Mouse (Mus musculus): Measurements from ENCODE around the gene Tgfbr3l. TPM values are rescaled to one million over a fixed set of nuclear protein-coding genes. Genes with fewer than 3 reads are reported as not detected.

Gene Tgfbr3l
- polyA plus RNA-seq, 1 experiment = 13.9 TPM

GRCm38 (mm10) chr8:4237814-4238433 lies 10.1 kb upstream of the Tgfbr3l start:
- H3K4me3 ChIP-seq (ENCODE audit: extremely low read depth, insufficient read depth, insufficient read length) = peak overlapping the region; percentile 77
- TF ChIP-seq POLR2A (IDR thresholded peaks at IDR 0.05; ENCODE audit: low read depth, low read length) (no peak), CTCF (IDR thresholded peaks at IDR 0.05; ENCODE audit: extremely low read depth, insufficient read depth, insufficient read length, insufficient replicate concordance) (no peak)

GRCm38 (mm10) chr8:4238434-4239192 lies 9.4 kb upstream of the Tgfbr3l start, which contains the start of the genes Map2k7 and Gm49320:
TSS of gene Map2k7 (plus strand) at chr8:4238740.
TSS of gene Gm49320 (plus strand) at chr8:4238865.
- peak within 1 kb of the TSS; percentile 94 for H3K27ac ChIP-seq (ENCODE audit: insufficient read depth, low read length)
- peak; percentile 98 to 99 for DNase-seq (ENCODE audit: low read depth in 1 of 2, low spot score in 2 of 2)
- TF ChIP-seq CTCF (IDR thresholded peaks at IDR 0.05; ENCODE audit: extremely low read depth, insufficient read depth, insufficient read length, insufficient replicate concordance) (peak; percentile 38; the same call in 1 of the 2 replicates), POLR2A (IDR thresholded peaks at IDR 0.05; ENCODE audit: low read depth, low read length) (peak; percentile 50)
- H3K4me1 ChIP-seq (ENCODE audit: control insufficient read depth, insufficient read depth, insufficient read length) = peaks cover 6% of the 10 kb centered on the region; the same call in 1 of the 2 replicates
- peaks cover 7% of the 10 kb centered on the region for H3K36me3 ChIP-seq (ENCODE audit: control insufficient read depth, insufficient read depth, low read length)
- H3K27me3 ChIP-seq (ENCODE audit: control insufficient read depth, insufficient read depth, low read length) = no peaks in the 10 kb centered on the region
- under 1% methylated on average over 70 of the region's 71 CpGs for WGBS
- H3K4me3 ChIP-seq (ENCODE audit: extremely low read depth, insufficient read depth, insufficient read length) = peak within 1 kb of the TSS; percentile 92

More at GRCm38 (mm10) chr8:4237814-4238433, 10.1 kb upstream of the Tgfbr3l start:
- Histone ChIP-seq H3K36me3 (ENCODE audit: control insufficient read depth, insufficient read depth, low read length) (0 out of 2 replicates have a peak, but pooled peaks cover 2% of the 10 kb centered on the region), H3K4me1 (ENCODE audit: control insufficient read depth, insufficient read depth, insufficient read length) (peaks cover 6% of the 10 kb centered on the region; the same call in 1 of the 2 replicates), H3K27ac (ENCODE audit: insufficient read depth, low read length) (peak overlapping the region; percentile 85), H3K27me3 (ENCODE audit: control insufficient read depth, insufficient read depth, low read length) (no peaks in the 10 kb centered on the region)
- DNase-seq (ENCODE audit: low read depth in 1 of 2, low spot score in 2 of 2) = no peak
- WGBS = 21% methylated on average over 15 of the region's 15 CpGs

- peak overlapping the region; percentile 92 for H3K4me3 ChIP-seq (ENCODE audit: extremely low read depth, insufficient read depth, insufficient read length)
- H3K27me3 ChIP-seq (ENCODE audit: control insufficient read depth, insufficient read depth, low read length) = no peaks in the 10 kb centered on the region
- 6% methylated on average over 19 of the region's 19 CpGs for WGBS
- DNase-seq (ENCODE audit: low read depth in 1 of 2, low spot score in 2 of 2) = no peak
- H3K27ac ChIP-seq (ENCODE audit: insufficient read depth, low read length) = peak overlapping the region; percentile 94
- peaks cover 14% of the 10 kb centered on the region for H3K36me3 ChIP-seq (ENCODE audit: control insufficient read depth, insufficient read depth, low read length)
- TF ChIP-seq POLR2A (IDR thresholded peaks at IDR 0.05; ENCODE audit: low read depth, low read length) = no peak
- no peak for TF ChIP-seq CTCF (IDR thresholded peaks at IDR 0.05; ENCODE audit: extremely low read depth, insufficient read depth, insufficient read length, insufficient replicate concordance)
- peaks cover 6% of the 10 kb centered on the region; the same call in 1 of the 2 replicates for H3K4me1 ChIP-seq (ENCODE audit: control insufficient read depth, insufficient read depth, insufficient read length)
Measured at GRCm38 (mm10) chr8:4239193-4239890, 8.7 kb upstream of the Tgfbr3l start.

GRCm38 (mm10) chr8:4245061-4245460 lies 3.0 kb upstream of the Tgfbr3l start:
- WGBS = 95% methylated on average over 5 of the region's 5 CpGs
- TF ChIP-seq CTCF (IDR thresholded peaks at IDR 0.05; ENCODE audit: extremely low read depth, insufficient read depth, insufficient read length, insufficient replicate concordance) (no peak), POLR2A (IDR thresholded peaks at IDR 0.05; ENCODE audit: low read depth, low read length) (no peak)
- Histone ChIP-seq H3K4me1 (ENCODE audit: control insufficient read depth, insufficient read depth, insufficient read length) (peaks cover under 1% of the 10 kb centered on the region; the same call in 1 of the 2 replicates), H3K36me3 (ENCODE audit: control insufficient read depth, insufficient read depth, low read length) (peaks cover 35% of the 10 kb centered on the region), H3K27ac (ENCODE audit: insufficient read depth, low read length) (no peak overlapping the region), H3K27me3 (ENCODE audit: control insufficient read depth, insufficient read depth, low read length) (no peaks in the 10 kb centered on the region), H3K4me3 (ENCODE audit: extremely low read depth, insufficient read depth, insufficient read length) (no peak overlapping the region)
- DNase-seq (ENCODE audit: low read depth in 1 of 2, low spot score in 2 of 2) = no peak

GRCm38 (mm10) chr8:4245737-4246136 lies 2.3 kb upstream of the Tgfbr3l start:
- no peak overlapping the region for H3K4me3 ChIP-seq (ENCODE audit: extremely low read depth, insufficient read depth, insufficient read length)

GRCm38 (mm10) chr8:4247241-4247640 lies 773 bp upstream of the Tgfbr3l start:
- TF ChIP-seq CTCF (IDR thresholded peaks at IDR 0.05; ENCODE audit: extremely low read depth, insufficient read depth, insufficient read length, insufficient replicate concordance) (no peak), POLR2A (IDR thresholded peaks at IDR 0.05; ENCODE audit: low read depth, low read length) (no peak)
- no peaks in the 10 kb centered on the region for H3K27me3 ChIP-seq (ENCODE audit: control insufficient read depth, insufficient read depth, low read length)
- no peak overlapping the region for H3K4me3 ChIP-seq (ENCODE audit: extremely low read depth, insufficient read depth, insufficient read length)
- 85% methylated on average over 8 of the region's 8 CpGs for WGBS
- H3K36me3 ChIP-seq (ENCODE audit: control insufficient read depth, insufficient read depth, low read length) = peaks cover 35% of the 10 kb centered on the region
- DNase-seq (ENCODE audit: low read depth in 1 of 2, low spot score in 2 of 2) = no peak
- H3K4me1 ChIP-seq (ENCODE audit: control insufficient read depth, insufficient read depth, insufficient read length) = no peaks in the 10 kb centered on the region
- no peak overlapping the region for H3K27ac ChIP-seq (ENCODE audit: insufficient read depth, low read length)

More at GRCm38 (mm10) chr8:4245737-4246136, 2.3 kb upstream of the Tgfbr3l start:
- WGBS = 85% methylated on average over 13 of the region's 13 CpGs
- H3K27ac ChIP-seq (ENCODE audit: insufficient read depth, low read length) = no peak overlapping the region
- TF ChIP-seq POLR2A (IDR thresholded peaks at IDR 0.05; ENCODE audit: low read depth, low read length) = no peak
- TF ChIP-seq CTCF (IDR thresholded peaks at IDR 0.05; ENCODE audit: extremely low read depth, insufficient read depth, insufficient read length, insufficient replicate concordance) = no peak
- peaks cover 35% of the 10 kb centered on the region for H3K36me3 ChIP-seq (ENCODE audit: control insufficient read depth, insufficient read depth, low read length)
- H3K27me3 ChIP-seq (ENCODE audit: control insufficient read depth, insufficient read depth, low read length) = no peaks in the 10 kb centered on the region
- H3K4me1 ChIP-seq (ENCODE audit: control insufficient read depth, insufficient read depth, insufficient read length) = no peaks in the 10 kb centered on the region
- no peak for DNase-seq (ENCODE audit: low read depth in 1 of 2, low spot score in 2 of 2)

All from spleen, adult 2 months (tissue).